Mouse (Mus musculus) spleen, adult 18-20 months (tissue): ENCODE measurements around the gene Rnf19b.

Experiments
- DNase-seq, 2 experiments: peaks; one replicate each; pipeline ENCODE4 v3.0.0; 2022; ENCODE audit warnings: mixed read lengths in 2 of 2

Gene Rnf19b

GRCm38 (mm10) chr4:129120520-129121445 is 62.7 kb downstream of the Rnf19b start:
- peak; percentile 34 to 62 for DNase-seq

GRCm38 (mm10) chr4:129121569-129122086 is 63.6 kb downstream of the Rnf19b start, which contains the start of gene Hpca:
TSS of gene Hpca (minus strand) at chr4:129122036.
- DNase-seq: no peak

GRCm38 (mm10) chr4:129122107-129122506 is 64.0 kb downstream of the Rnf19b start:
- no peak for DNase-seq

GRCm38 (mm10) chr4:129122719-129123118 is 64.6 kb downstream of the Rnf19b start:
- no peak for DNase-seq

GRCm38 (mm10) chr4:129124652-129125146 is 66.6 kb downstream of the Rnf19b start:
- DNase-seq: no peak

GRCm38 (mm10) chr4:129125736-129126451 is 67.8 kb downstream of the Rnf19b start:
- no peak for DNase-seq

GRCm38 (mm10) chr4:129128582-129129338 is 70.7 kb downstream of the Rnf19b start:
- no peak for DNase-seq

- DNase-seq: no peak
Measured at GRCm38 (mm10) chr4:129129387-129129786, 71.3 kb downstream of the Rnf19b start.

- DNase-seq: peak in 1 of 2 experiments; percentile 42
Measured at GRCm38 (mm10) chr4:129130149-129130548, 72.1 kb downstream of the Rnf19b start.

GRCm38 (mm10) chr4:129130755-129131303 is 72.8 kb downstream of the Rnf19b start:
- peak; percentile 35 to 37 for DNase-seq

GRCm38 (mm10) chr4:129134799-129135585 is 76.9 kb downstream of the Rnf19b start:
- DNase-seq: peak; percentile 32 to 69
